Mouse (Mus musculus) CD8-positive naive resting alpha-beta T cell, adult 2 months (primary cell): ENCODE measurements at regions not wholly inside any gene's neighbourhood (a gene's known extent, or its start where the extent isn't known, plus 50 kb on each side); places are given as distances from the start of the nearest gene placed in this dataset.

Source experiments
- DNase-seq, 2 experiments: peaks; one replicate each; pipeline ENCODE4 v3.0.0; 2022; ENCODE audit warnings: low read depth in 2 of 2, low spot score in 2 of 2

DNA sequence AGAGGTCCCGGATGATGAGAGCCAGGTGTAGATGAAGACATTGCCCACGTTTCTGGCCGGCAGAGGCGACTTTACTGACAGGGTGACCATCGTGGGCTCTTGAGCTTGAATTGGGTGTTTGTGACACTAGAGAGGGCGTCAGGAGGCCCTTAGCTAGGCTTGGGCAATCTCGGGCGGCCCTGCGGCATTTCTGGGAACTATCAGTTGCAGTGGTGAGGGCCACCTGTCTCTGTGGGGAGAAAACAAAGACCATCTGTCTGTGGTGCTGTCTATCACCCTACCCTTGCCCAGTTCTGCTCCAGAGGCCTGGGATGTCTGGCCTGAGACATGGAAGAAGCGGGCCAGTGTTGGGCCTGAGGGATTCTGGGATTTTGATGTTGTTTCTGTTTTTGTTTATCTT is 66.2 kb upstream of the Slc6a6 start:
- no peak for DNase-seq

GRCm38 (mm10) chr6:91619009-91619408 is 64.8 kb upstream of the Slc6a6 start:
- DNase-seq = no peak

DNA sequence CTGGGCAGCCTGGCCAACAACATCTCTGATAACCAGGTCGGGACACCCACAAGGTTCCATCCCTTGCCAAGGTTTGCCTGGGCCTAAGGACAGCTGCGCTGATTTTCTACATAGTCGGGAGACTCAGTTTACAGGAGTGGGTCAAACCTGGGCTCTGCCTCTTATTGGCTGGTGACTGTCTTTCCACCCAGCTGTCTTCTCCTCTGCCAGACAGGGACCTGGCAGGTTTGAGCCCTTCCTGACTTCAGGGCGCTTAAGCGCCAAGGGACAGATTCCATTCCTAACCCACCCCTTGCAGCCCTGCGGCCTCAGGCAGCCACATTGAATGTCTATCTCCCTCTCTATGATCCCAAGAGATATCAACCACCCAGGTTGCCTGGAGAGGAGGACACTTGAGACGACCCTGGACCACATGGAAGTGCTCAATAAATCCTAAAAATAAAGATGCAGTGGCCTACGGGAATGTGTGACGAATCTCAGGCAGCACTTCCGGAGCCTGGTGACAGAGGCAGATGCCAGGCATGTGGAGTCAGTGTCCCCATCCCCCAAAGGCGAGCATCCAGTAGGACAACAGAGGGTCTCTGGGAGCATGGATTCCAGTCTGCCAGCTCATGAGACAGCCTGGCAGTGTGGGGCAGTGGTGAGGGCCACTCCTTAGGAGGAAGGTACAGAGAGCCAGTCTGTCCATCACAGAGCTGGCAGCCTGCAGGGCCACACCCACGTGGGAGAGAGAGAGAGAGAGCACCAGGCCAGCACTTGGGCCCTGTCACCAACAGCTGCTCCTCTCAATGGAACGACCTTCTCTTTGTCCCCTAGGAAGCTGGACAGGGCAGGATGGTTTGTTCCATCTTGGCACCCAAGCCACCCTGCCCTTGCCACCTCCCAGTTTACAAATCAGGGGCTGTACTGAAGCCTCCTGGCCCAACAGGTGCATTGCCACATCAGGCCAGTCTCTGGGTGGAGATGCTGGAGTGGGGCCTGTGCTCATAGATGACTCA is 63.8 kb upstream of the Slc6a6 start:
- no peak for DNase-seq

DNA sequence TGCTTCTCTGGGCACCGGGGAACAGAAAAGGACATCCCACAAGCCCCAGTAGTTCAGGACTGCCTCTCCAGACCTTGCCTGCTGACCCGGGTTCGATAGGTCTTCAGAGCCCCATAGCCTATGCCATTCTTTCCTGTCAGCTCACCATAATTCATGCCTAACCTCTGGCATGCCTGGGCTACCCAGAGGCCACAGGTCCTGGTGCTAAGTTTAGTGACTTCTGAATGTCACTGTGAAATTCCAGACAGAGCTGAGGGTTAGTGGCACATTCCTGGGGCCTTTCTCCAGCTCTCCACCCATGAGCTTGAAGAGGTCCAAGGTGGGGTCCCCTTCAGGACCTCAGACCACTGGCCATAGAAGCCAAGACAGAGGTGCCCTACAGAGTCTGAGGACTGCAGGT is 62.4 kb upstream of the Slc6a6 start:
- DNase-seq = no peak

DNA sequence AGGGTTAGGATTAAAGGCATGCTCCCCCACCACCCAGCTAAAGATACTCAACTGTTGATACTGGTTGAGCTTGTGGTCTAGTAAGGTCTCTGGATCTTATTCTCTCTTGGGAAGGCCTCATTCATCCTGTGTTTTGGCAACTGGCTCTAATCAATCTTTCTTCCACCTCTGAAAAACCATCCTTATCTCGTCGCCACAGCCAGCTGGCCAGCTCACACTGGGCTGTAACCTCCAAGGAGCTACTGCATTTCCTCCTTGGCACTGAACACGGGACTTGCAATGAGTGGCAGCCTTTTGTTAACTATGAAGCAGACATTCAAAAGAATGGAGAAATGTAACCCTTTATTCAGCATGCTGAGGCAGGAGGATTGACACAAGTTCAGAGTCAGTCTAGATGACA is 61.4 kb upstream of the Slc6a6 start:
- DNase-seq = no peak

DNA sequence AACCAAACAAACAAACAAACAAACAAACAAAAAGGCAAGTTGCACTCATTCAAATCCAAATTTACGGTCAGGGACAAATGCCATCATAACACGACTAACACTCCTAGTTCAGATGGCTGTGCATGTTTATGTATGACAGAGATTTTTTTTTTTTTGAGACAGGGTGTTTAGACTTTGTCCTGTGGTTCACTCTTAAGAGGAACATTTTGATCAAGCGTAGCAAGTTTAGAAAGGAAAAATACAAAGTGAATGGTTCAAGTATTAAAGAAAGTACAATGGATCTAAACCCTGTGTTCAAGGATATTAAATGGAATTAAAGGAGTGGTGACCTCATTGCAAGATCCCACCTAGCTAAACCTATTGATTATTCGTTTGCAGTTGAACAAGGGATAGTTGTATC is 60.2 kb upstream of the Slc6a6 start:
- DNase-seq = no peak

DNA sequence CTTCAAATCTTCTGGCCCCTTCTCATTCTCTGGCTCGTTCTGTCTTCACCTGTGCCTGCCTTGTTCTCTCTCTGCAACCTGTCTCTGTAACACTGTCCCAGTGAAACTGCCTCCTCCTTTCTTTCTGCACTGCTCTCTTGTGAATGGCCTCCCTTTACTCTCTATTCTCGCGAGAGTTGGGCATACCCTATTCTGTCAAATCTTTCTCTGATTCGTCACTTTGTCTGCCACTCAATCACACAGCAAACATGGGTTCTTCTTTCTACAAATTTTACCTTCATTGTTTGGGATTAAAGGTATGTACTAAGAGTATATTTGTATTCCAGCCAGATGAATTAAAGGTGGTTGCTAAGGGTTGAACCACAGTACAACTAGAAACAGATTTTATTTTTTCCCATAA is 54.6 kb upstream of the Slc6a6 start:
- DNase-seq = no peak

GRCm38 (mm10) chr6:91631261-91631660 is 52.6 kb upstream of the Slc6a6 start:
- no peak for DNase-seq
